Mouse (Mus musculus) stomach, postnatal 0 days (tissue): ENCODE measurements around the gene Fgfr2. TPM values are rescaled to one million over a fixed set of nuclear protein-coding genes. Genes with fewer than 3 reads are reported as not detected.

Experiments
- ATAC-seq: fragments of 200-750 bp; cut with Nextera tagmentation; 2 replicates; pipeline ENCODE4 v1.8.0; 2017; ENCODE audit not compliant: low FRiP score, low TSS enrichment
- DNase-seq: peaks from one replicate; pipeline ENCODE4 v3.0.0-alpha.2; 2016; ENCODE audit warnings: low spot score
- H3K27ac ChIP-seq: fragments of 300-500 bp; sonication (generic); replicated peaks from 2 replicates; pipeline ENCODE4 v1.5.1; 2014; ENCODE audit warnings: mild to moderate bottlenecking, control low read depth
- H3K27me3 ChIP-seq: fragments of 300-500 bp; sonication (generic); 2 replicates; pipeline ENCODE4 v1.6.1; 2014; ENCODE audit warnings: low read length; ENCODE audit not compliant: control insufficient read depth, insufficient read depth
- H3K36me3 ChIP-seq: fragments of 300-500 bp; sonication (generic); 2 replicates; pipeline ENCODE4 v1.6.1; 2014; ENCODE audit warnings: low read length, mixed read lengths; ENCODE audit not compliant: control insufficient read depth, insufficient read depth
- H3K4me1 ChIP-seq: fragments of 300-500 bp; sonication (generic); replicated peaks from 2 replicates; pipeline ENCODE4 v1.6.1; 2014; ENCODE audit warnings: antibody characterized with exemption; ENCODE audit not compliant: control insufficient read depth, insufficient read depth
- H3K4me2 ChIP-seq: fragments of 300-500 bp; sonication (generic); replicated peaks from 2 replicates; pipeline ENCODE4 v1.6.1; 2014; ENCODE audit warnings: low read depth, mild to moderate bottlenecking, control low read depth, moderate library complexity
- H3K4me3 ChIP-seq: fragments of 300-500 bp; sonication (generic); 2 replicates; pipeline ENCODE4 v1.5.1; 2014; ENCODE audit warnings: low read depth, low read length, control low read depth
- H3K9ac ChIP-seq: fragments of 300-500 bp; sonication (generic); 2 replicates; pipeline ENCODE4 v1.6.1; 2014; ENCODE audit warnings: mild to moderate bottlenecking, low read length, control low read depth, mixed read lengths
- H3K9me3 ChIP-seq: fragments of 300-500 bp; sonication (generic); 2 replicates; pipeline ENCODE4 v1.6.1; 2016; ENCODE audit warnings: low read length; ENCODE audit not compliant: control insufficient read depth
- CTCF ChIP-seq: IDR thresholded peaks from 2 replicates; pipeline ENCODE4 v1.5.1; 2016; ENCODE audit warnings: antibody characterized with exemption, low read depth, mild to moderate bottlenecking, moderate library complexity
- EP300 ChIP-seq: optimal IDR thresholded peaks from 2 replicates; pipeline ENCODE3; 2016; ENCODE audit warnings: antibody characterized with exemption
- WGBS: fragments of 180-500 bp; shearing (Covaris S2); extraction: QIAGEN DNeasy Blood & Tissue Kit; methylation state at CpG from one replicate; pipeline ENCODE4 v1.1.7; 2014; 5-methylcytosine and 5-hydroxymethylcytosine counted together
- polyA plus RNA-seq: library from polyadenylated mRNA; unstranded; fragments of >200 nt; fragmentation: Nextera tagmentation; extraction: Ambion mirVana; gene quantifications from 2 replicates; pipeline ENCODE4 v1.2.1, GENCODE M21; 2015

Fgfr2 gene
- polyA plus RNA-seq, 1 experiment from 2014 or later = 60.8 TPM

DNA sequence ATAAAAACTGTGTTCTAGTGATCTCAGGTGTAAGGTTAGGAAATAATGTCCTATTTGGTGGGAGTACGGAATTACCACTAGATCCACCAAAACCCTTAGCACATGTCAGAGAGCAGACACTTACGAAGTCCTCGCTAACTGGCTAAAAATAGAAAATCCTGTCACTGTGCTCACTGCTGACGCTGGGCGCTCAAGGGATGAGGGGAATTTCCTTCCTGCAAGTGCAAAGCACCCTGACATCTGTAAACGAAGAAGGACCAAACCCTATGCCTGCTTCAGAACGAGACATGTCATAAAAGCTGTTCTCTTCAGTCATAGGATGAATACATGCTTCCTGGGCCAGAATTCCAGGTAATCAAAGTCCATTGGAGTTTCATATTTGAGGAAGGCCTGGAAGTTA is 337.1 kb downstream of the Fgfr2 start:
- DNase-seq (no peak), ATAC-seq (no peak)
- H3K36me3 ChIP-seq = no peaks in the 10 kb centered on the region
- H3K4me2 ChIP-seq = no peak overlapping the region
- H3K9me3 ChIP-seq = no peaks in the 10 kb centered on the region
- no peak overlapping the region; the same call in 1 of the 2 replicates for H3K27ac ChIP-seq
- TF ChIP-seq EP300 (no peak), CTCF (no peak)
- no peak overlapping the region for H3K4me3 ChIP-seq
- H3K4me1 ChIP-seq = peaks cover 14% of the 10 kb centered on the region
- H3K9ac ChIP-seq = no peak overlapping the region
- H3K27me3 ChIP-seq = no peaks in the 10 kb centered on the region
- WGBS = 45% methylated on average over 7 of the region's 7 CpGs

GRCm38 (mm10) chr7:132784101-132784500 is 339.0 kb downstream of the Fgfr2 start:
- no peaks in the 10 kb centered on the region for H3K27me3 ChIP-seq
- H3K9ac ChIP-seq = no peak overlapping the region
- 68% methylated on average over 5 of the region's 5 CpGs for WGBS
- no peak overlapping the region for H3K4me3 ChIP-seq
- H3K4me2 ChIP-seq = no peak overlapping the region
- no peaks in the 10 kb centered on the region for H3K9me3 ChIP-seq
- no peaks in the 10 kb centered on the region for H3K36me3 ChIP-seq
- DNase-seq (no peak), ATAC-seq (no peak)
- H3K27ac ChIP-seq = no peak overlapping the region
- peaks cover 14% of the 10 kb centered on the region for H3K4me1 ChIP-seq
- TF ChIP-seq EP300 (no peak), CTCF (no peak)

- DNase-seq = no peak
- Histone ChIP-seq H3K4me1 (peaks cover 19% of the 10 kb centered on the region), H3K9ac (no peak overlapping the region; the same call in 1 of the 2 replicates), H3K36me3 (peaks cover 3% of the 10 kb centered on the region; the same call in 1 of the 2 replicates), H3K27me3 (no peaks in the 10 kb centered on the region), H3K4me2 (no peak overlapping the region), H3K4me3 (no peak overlapping the region), H3K9me3 (no peaks in the 10 kb centered on the region), H3K27ac (peak overlapping the region; percentile 45; the same call in 1 of the 2 replicates)
- no peak for TF ChIP-seq CTCF
- TF ChIP-seq EP300 = no peak
- WGBS = 49% methylated on average over 6 of the region's 6 CpGs
- no peak for ATAC-seq
These were observed 341.3 kb downstream of the Fgfr2 start for GRCm38 (mm10) chr7:132781850-132782249.

- H3K9me3 ChIP-seq = no peaks in the 10 kb centered on the region
- 0 out of 2 replicates have a peak, but pooled peaks have one; percentile 10 for TF ChIP-seq CTCF
- no peak for TF ChIP-seq EP300
- 42% methylated on average over 7 of the region's 7 CpGs for WGBS
- DNase-seq (no peak), ATAC-seq (no peak)
- H3K4me2 ChIP-seq = no peak overlapping the region
- no peak overlapping the region for H3K4me3 ChIP-seq
- H3K27ac ChIP-seq = peak overlapping the region; percentile 45; the same call in 1 of the 2 replicates
- no peak overlapping the region; the same call in 1 of the 2 replicates for H3K9ac ChIP-seq
- H3K4me1 ChIP-seq = peaks cover 21% of the 10 kb centered on the region
- H3K27me3 ChIP-seq = no peaks in the 10 kb centered on the region
- H3K36me3 ChIP-seq = peaks cover 3% of the 10 kb centered on the region; the same call in 1 of the 2 replicates
These were observed 341.9 kb downstream of the Fgfr2 start for GRCm38 (mm10) chr7:132781130-132781814.

- DNase-seq (peak; percentile 41), ATAC-seq (no peak; the same call in 1 of the 2 replicates)
- Histone ChIP-seq H3K9ac (no peak overlapping the region), H3K27ac (peak overlapping the region; percentile 31; the same call in 1 of the 2 replicates), H3K4me1 (peaks cover 18% of the 10 kb centered on the region), H3K4me2 (no peak overlapping the region), H3K9me3 (no peaks in the 10 kb centered on the region), H3K4me3 (no peak overlapping the region), H3K36me3 (peaks cover 3% of the 10 kb centered on the region; the same call in 1 of the 2 replicates), H3K27me3 (no peaks in the 10 kb centered on the region)
- WGBS = 38% methylated on average over 4 of the region's 4 CpGs
- TF ChIP-seq CTCF = peak; percentile 48
- TF ChIP-seq EP300 = no peak
These were observed 342.5 kb downstream of the Fgfr2 start for GRCm38 (mm10) chr7:132780611-132781010.

- Histone ChIP-seq H3K27ac (no peak overlapping the region), H3K9ac (no peak overlapping the region), H3K4me3 (no peak overlapping the region), H3K36me3 (peaks cover 6% of the 10 kb centered on the region; the same call in 1 of the 2 replicates), H3K4me2 (no peak overlapping the region), H3K27me3 (no peaks in the 10 kb centered on the region), H3K9me3 (no peaks in the 10 kb centered on the region), H3K4me1 (peaks cover 17% of the 10 kb centered on the region)
- no peak for TF ChIP-seq EP300
- TF ChIP-seq CTCF = no peak
- DNase-seq (no peak), ATAC-seq (no peak)
- WGBS = 83% methylated on average over 13 of the region's 13 CpGs
These were observed 344.5 kb downstream of the Fgfr2 start for GRCm38 (mm10) chr7:132778630-132779029.
